ENCODE assay signal across 10 mouse cellular contexts in genomic region chr8:119425533-119425932, GRCm38 (mm10). TPM values are rescaled to one million over a fixed set of nuclear protein-coding genes. Genes with fewer than 3 reads are reported as not detected.
DNase-seq lines count a peak whose midpoint lies in the region; ATAC-seq and TF ChIP-seq lines count a peak whose summit lies in the region.
"Had no signal": no experiment of that assay in that cellular context is flagged by ENCODE, and none has a peak within 500 bp of the region (broad histone marks: within the 10 kb centered on the region; RNA-seq: fewer than 3 reads in every experiment).

No protein-coding gene starts in this region.

- peak; percentile 78; the same call in 1 of the 2 replicates for TF ChIP-seq EP300 in heart, adult 2 months (IDR thresholded peaks at IDR 0.05; ENCODE audit: insufficient read depth, low read depth, low read length)

- 42% methylated on average over 10 of the region's 10 CpGs for WGBS in heart, adult 2 months
- WGBS in kidney, embryonic 16.5 days = 79% methylated on average over 10 of the region's 10 CpGs

- peak overlapping the region; percentile 3; the same call in 1 of the 2 replicates for H3K9ac ChIP-seq in heart, adult 2 months (ENCODE audit: low read depth, low read length)
- H3K9ac ChIP-seq in kidney, embryonic 16.5 days (replicated peaks; ENCODE audit: low read length) = no peak overlapping the region
- H3K9ac ChIP-seq: embryonic facial prominence, embryonic 12.5 days had no signal

- H3K36me3 ChIP-seq in heart, adult 2 months (ENCODE audit: control insufficient read depth, insufficient read depth, low read length) = no peaks in the 10 kb centered on the region
- no peaks in the 10 kb centered on the region for H3K36me3 ChIP-seq in kidney, embryonic 16.5 days (ENCODE audit: insufficient read depth, low read length)
- H3K36me3 ChIP-seq: embryonic facial prominence, embryonic 12.5 days had no signal

- DNase-seq in gastrocnemius, postnatal 25 days = peak; percentile 53
- no peak for DNase-seq in gastrocnemius, adult 8-10 months (ENCODE audit: low spot score in 2 of 2)
- DNase-seq in heart, adult 2 months = peak; percentile 64 to 79
- DNase-seq in lung, postnatal 36 days = peak; percentile 83
- peak; percentile 54 to 63 for DNase-seq in thymus, postnatal 36 days
- no peak for DNase-seq in urinary bladder, postnatal 25 days (ENCODE audit: low spot score)
- no peak for DNase-seq in cerebellum, adult 8-10 months

- no peaks in the 10 kb centered on the region for H3K9me3 ChIP-seq in kidney, embryonic 16.5 days (ENCODE audit: low read length)
- H3K9me3 ChIP-seq: embryonic facial prominence, embryonic 12.5 days had no signal

- intact Hi-C loops in heart, adult 2 months (cut with DNase I) = no loop called here

- H3K4me1 ChIP-seq in heart, adult 2 months (ENCODE audit: control insufficient read depth, insufficient read depth, low read length) = peaks cover 52% of the 10 kb centered on the region
- peaks cover 31% of the 10 kb centered on the region for H3K4me1 ChIP-seq in kidney, embryonic 16.5 days (ENCODE audit: insufficient read depth, low read length)

- ATAC-seq in kidney, embryonic 16.5 days (ENCODE audit: low FRiP score, low TSS enrichment) = 0 out of 2 replicates have a peak, but pooled peaks have one; percentile 11

- TF ChIP-seq CTCF in heart, adult 2 months (IDR thresholded peaks at IDR 0.05) = peak; percentile 41

- no peak overlapping the region for H3K4me3 ChIP-seq in heart, adult 2 months
- no peak overlapping the region for H3K4me3 ChIP-seq in kidney, embryonic 16.5 days (ENCODE audit: low read length)
- H3K4me3 ChIP-seq: embryonic facial prominence, embryonic 12.5 days had no signal

- peak overlapping the region; percentile 85 for H3K27ac ChIP-seq in heart, adult 2 months
- peak overlapping the region; percentile 67; the same call in 1 of the 2 replicates for H3K27ac ChIP-seq in kidney, embryonic 16.5 days (ENCODE audit: low read length)
- H3K27ac ChIP-seq: embryonic facial prominence, embryonic 12.5 days had no signal

- TF ChIP-seq POLR2A in heart, adult 2 months (IDR thresholded peaks at IDR 0.05; ENCODE audit: insufficient read depth, low read depth, low read length) = 0 out of 2 replicates have a peak, but pooled peaks have one; percentile 29

- H3K79me2 ChIP-seq in heart, adult 2 months (replicated peaks; ENCODE audit: control insufficient read depth, insufficient read depth, low read length) = no peaks in the 10 kb centered on the region

- no peak overlapping the region for H3K4me2 ChIP-seq in kidney, embryonic 16.5 days (replicated peaks; ENCODE audit: low read depth, low read length)
- H3K4me2 ChIP-seq: embryonic facial prominence, embryonic 12.5 days had no signal

- H3K27me3 ChIP-seq in heart, adult 2 months (ENCODE audit: control insufficient read depth, insufficient read depth, low read length) = no peaks in the 10 kb centered on the region
- H3K27me3 ChIP-seq in kidney, embryonic 16.5 days (ENCODE audit: insufficient read depth, low read length) = no peaks in the 10 kb centered on the region
- H3K27me3 ChIP-seq: CH12.LX; embryonic facial prominence, embryonic 12.5 days had no signal

RNA-seq across cellular contexts. Expression of gene Osgin1, which starts 8.4 kb away (rescaled TPM):
- total RNA-seq in gastrocnemius, postnatal 25 days (2021) = 10 to 100 TPM in 1 of 2 experiments, 1 to 10 TPM in 1; 9.9 to 14.8 TPM
- total RNA-seq in gastrocnemius, adult 8-10 months (2022) = 10 to 100 TPM in 2 of 4 experiments, 1 to 10 TPM in 2; 5.9 to 19.9 (median 10.1) TPM
- total RNA-seq in heart, adult 2 months (2021) = 1 to 10 TPM; 3.9 to 5.5 TPM
- 7.2 and 7.8 TPM in 2 replicates for polyA plus RNA-seq in heart, adult 2 months (2012; rRNA removed)
- polyA plus RNA-seq in kidney, embryonic 16.5 days (2015; fragmentation: Nextera tagmentation; extraction: Ambion mirVana) = 3.2 and 3.6 TPM in 2 replicates

RNA-seq across cellular contexts. Expression of gene Necab2, which starts 21.0 kb away (rescaled TPM):
- total RNA-seq in gastrocnemius, postnatal 25 days (2021) = under 1 TPM; 0.13 to 0.18 TPM
- under 1 TPM in 1 of 4 experiments, not detected in 3; 0.22 TPM for total RNA-seq in gastrocnemius, adult 8-10 months (2022)
- total RNA-seq in heart, adult 2 months (2021) = not detected
- not detected in 2 replicates for polyA plus RNA-seq in heart, adult 2 months (2012; rRNA removed)
- 2.3 and 2.5 TPM in 2 replicates for polyA plus RNA-seq in kidney, embryonic 16.5 days (2015; fragmentation: Nextera tagmentation; extraction: Ambion mirVana)
- total RNA-seq: CH12.LX had no signal

RNA-seq across cellular contexts. Expression of gene Mlycd, which starts 30.9 kb away (rescaled TPM):
- total RNA-seq in gastrocnemius, postnatal 25 days (2021) = 10 to 100 TPM; 76.5 to 78.1 TPM
- total RNA-seq in gastrocnemius, adult 8-10 months (2022) = 100 to 1,000 TPM in 1 of 4 experiments, 10 to 100 TPM in 3; 83.6 to 123 (median 95.6) TPM
- 100 to 1,000 TPM; 110 to 118 TPM for total RNA-seq in heart, adult 2 months (2021)
- 83.8 and 99.1 TPM in 2 replicates for polyA plus RNA-seq in heart, adult 2 months (2012; rRNA removed)
- polyA plus RNA-seq in kidney, embryonic 16.5 days (2015; fragmentation: Nextera tagmentation; extraction: Ambion mirVana) = 13.6 and 14.1 TPM in 2 replicates

Comparison
In these comparisons a context has a peak if more than half of its experiments do, and no peak if none do; other contexts are left out.
1. DNase-seq: peak in gastrocnemius, postnatal 25 days (single experiment), heart, adult 2 months (2 of 2), lung, postnatal 36 days (single experiment) and thymus, postnatal 36 days (2 of 2); none in gastrocnemius, adult 8-10 months (0 of 2), urinary bladder, postnatal 25 days (single experiment) and cerebellum, adult 8-10 months (single experiment).